Mouse (Mus musculus): ENCODE measurements around the gene Hps3.

DNA sequence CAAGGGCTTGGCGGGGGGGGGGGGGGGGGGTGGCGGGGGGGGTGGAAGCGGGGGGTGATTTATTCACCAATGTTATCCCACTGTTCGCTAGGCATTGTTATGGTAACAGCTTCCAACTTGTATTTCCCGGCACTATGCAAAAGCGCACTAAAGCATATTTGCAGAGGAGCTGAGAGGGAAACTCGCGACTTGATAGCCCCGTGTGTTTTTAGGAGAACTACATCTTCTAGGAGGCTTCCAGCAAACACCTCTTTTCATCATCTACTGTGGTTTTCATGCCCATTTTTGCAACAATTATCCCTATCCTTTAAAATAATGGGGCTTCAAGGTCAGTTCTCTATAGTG is 23.1 kb upstream of the Hps3 start:
- TF ChIP-seq CTCF (IDR thresholded peaks at IDR 0.05; ENCODE audit: borderline replicate concordance, insufficient read depth, low read length) (no peak), POLR2A (IDR thresholded peaks at IDR 0.05; ENCODE audit: low read depth, low read length) (no peak)

Measured in embryonic fibroblast, embryonic 13.5 days (primary cell).